Mouse (Mus musculus): Measurements from ENCODE around the gene Gpcpd1.

Gene Gpcpd1

GRCm38 (mm10) chr2:132586006-132586405, 1.5 kb downstream of the Gpcpd1 start:
- DNase-seq (ENCODE audit: low read depth, low spot score), result no peak

GRCm38 (mm10) chr2:132584191-132584590, 3.3 kb downstream of the Gpcpd1 start:
- DNase-seq (ENCODE audit: low read depth, low spot score), result no peak

GRCm38 (mm10) chr2:132583126-132583525, 4.4 kb downstream of the Gpcpd1 start:
- no peak for DNase-seq (ENCODE audit: low read depth, low spot score)

DNA sequence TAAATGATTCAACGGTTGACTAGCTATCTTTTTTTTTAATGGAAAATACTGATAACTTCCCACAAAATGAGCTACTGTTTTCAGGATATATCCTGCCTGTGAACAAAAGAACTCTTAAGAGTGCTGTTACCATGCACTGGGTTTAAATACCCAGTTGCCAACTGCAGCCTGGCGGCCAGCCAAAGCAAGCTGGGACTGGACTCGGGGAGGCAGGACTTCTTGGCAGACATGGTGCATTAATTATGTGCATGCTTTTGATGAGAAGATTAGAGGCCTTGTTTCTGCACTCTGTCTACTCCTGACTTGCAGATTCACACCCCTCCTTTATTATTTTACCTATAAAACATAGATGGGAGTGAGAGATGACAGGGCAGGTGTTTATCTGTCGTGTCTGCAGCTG, 5.3 kb downstream of the Gpcpd1 start:
- DNase-seq (ENCODE audit: low read depth, low spot score), result no peak

- DNase-seq (ENCODE audit: low read depth, low spot score), result no peak
Observed at GRCm38 (mm10) chr2:132579689-132580088, 7.8 kb downstream of the Gpcpd1 start.

DNA sequence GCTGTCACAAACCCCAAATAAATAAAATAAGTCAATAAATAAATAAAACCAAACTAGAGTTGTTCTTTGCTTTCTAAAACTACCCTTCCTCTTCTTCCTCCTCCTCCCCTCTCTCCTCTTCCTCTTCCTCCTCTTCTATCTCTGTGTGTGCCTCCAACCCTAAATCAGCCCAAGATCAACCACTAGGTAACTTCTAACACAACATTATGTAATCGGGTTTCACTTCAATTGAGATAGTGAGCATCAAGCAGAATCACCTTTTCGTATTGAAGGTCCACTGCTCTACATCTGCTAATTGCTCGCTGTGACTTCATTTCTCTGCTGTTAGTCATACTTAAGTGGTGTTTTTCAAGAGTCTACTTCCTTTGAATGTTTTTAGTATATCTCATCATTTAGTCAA, 8.8 kb downstream of the Gpcpd1 start:
- DNase-seq (ENCODE audit: low read depth, low spot score), result no peak

DNA sequence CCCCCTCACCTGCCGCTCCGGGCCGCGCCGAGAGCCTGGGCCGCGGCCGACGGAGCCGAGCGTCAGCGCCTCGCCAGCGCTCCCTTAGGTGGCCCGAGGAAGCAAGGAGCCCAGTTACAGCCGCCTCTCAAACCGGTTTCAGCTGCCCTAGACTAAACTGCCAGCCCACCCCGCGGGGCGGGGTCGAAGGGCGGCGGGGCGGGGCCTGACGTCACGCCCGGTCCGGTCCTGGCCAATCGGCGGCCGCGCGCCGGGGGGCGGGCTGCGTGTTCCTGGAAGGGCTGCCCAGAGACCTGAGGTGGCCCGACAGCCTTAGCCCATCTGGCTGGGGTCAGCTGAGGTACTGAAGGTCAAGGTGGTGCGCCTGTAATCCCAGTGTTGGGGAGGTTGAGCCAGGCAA, 9.5 kb downstream of the Gpcpd1 start:
- DNase-seq (ENCODE audit: low read depth, low spot score), result peak; percentile 91

DNA sequence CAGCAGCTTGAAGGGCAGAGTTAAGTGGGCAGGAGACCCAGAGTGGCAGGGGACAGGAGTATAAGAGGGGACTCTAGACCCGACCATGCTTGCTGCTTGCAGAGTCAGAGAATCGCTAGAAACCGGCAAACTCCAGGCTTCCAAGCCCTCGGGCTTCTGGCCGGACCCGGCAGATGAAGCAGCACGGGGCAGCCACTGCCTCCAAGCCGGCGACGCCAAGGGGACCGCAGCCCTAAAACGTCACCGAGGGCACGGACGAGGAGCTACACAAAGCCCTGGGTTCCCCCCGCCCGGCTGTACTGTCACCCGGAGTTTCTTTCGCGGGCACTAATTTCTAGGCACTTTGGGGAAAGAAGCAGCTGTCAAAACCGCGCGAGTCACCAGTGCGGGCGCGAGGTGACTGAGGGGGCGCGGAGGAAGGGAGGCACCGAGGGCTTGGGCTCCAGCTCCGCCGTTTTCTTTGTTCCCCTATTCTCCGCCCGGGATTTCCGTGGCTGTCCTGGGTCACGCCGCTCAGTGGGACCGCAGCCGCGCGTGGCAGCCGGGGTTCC, 10.0 kb downstream of the Gpcpd1 start:
- DNase-seq (ENCODE audit: low read depth, low spot score), result peak; percentile 35

GRCm38 (mm10) chr2:132576522-132577135, 10.9 kb downstream of the Gpcpd1 start:
- no peak for DNase-seq (ENCODE audit: low read depth, low spot score)

DNA sequence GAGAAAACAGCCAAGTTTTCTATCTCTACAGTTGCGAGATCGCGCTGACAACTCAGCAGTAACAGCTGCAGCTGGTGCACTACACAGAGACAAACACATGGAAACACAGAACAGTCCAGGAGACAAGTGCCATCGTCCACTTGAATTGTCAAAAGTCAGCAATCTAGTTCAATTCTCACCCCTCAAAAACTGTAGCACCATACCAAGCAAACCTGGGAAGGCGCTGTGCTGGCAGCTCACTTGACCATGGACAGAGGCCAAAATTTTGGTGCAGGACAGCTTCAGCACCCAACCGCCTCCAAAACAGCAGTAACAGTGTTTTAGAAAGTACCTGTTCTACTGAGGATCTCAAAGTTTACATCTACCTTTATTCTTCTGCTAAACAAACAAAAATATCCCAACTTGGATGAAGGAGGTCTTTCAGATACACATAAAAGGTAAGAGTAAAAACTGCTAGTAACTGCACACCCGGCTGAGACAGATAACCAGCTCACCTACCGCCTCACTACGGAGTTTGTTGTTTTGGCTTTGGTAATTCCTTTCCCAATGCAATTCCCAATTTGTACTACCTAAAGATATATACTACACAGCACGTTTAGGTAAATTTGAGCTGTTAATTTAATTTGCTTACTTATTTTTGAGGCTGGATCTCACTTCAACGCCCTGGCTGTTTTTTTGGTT, 11.6 kb downstream of the Gpcpd1 start:
- DNase-seq (ENCODE audit: low read depth, low spot score), result no peak

DNA sequence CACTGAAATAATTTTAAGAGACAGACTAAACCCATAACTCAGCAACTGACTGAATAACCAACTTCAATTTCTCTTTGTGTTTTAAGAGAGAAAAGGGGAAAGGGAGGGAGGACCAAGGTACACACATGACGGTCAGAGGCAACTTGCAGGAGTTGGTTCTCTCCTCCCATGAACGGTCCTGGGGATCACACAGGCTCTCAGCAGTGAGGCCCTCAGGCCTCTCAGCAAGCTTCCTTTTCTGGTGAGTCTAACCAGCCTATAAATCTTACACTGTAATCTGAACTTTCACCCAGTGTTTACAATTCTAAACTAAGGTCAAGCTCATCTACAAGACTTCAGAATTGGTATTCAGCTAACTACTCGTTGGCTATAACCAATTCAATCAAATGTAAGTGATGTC, 12.3 kb downstream of the Gpcpd1 start:
- no peak for DNase-seq (ENCODE audit: low read depth, low spot score)

- DNase-seq (ENCODE audit: low read depth, low spot score), result no peak
Observed at GRCm38 (mm10) chr2:132573280-132573679, 14.2 kb downstream of the Gpcpd1 start.

GRCm38 (mm10) chr2:132572651-132573050, 14.9 kb downstream of the Gpcpd1 start:
- DNase-seq (ENCODE audit: low read depth, low spot score), result no peak

GRCm38 (mm10) chr2:132571301-132571700, 16.2 kb downstream of the Gpcpd1 start:
- no peak for DNase-seq (ENCODE audit: low read depth, low spot score)

GRCm38 (mm10) chr2:132570869-132571268, 16.7 kb downstream of the Gpcpd1 start:
- no peak for DNase-seq (ENCODE audit: low read depth, low spot score)

DNA sequence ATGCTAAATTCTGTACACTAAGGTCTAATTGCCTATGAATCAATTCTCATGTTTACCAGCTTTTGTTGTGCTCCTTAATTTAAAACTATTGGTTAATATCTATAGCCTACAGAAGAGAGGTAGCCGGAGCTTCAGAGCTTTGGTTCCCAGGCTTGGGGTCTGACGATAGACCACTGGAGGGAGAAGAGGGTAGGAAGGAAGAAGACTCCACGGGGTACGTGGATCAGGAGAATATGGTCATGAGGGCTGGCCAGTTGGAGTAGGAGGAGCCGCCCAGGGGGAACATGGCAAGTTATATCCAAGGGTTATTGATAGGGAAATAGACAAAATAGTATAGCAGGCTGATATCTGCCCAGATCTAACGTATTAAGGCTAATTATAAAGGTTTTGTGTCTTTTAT, 17.8 kb downstream of the Gpcpd1 start:
- DNase-seq (ENCODE audit: low read depth, low spot score), result no peak

GRCm38 (mm10) chr2:132567414-132567813, 20.1 kb downstream of the Gpcpd1 start:
- DNase-seq (ENCODE audit: low read depth, low spot score), result no peak

GRCm38 (mm10) chr2:132561860-132562259, 25.7 kb downstream of the Gpcpd1 start:
- no peak for DNase-seq (ENCODE audit: low read depth, low spot score)

- DNase-seq (ENCODE audit: low read depth, low spot score), result no peak
Observed at GRCm38 (mm10) chr2:132527864-132528263, 59.7 kb downstream of the Gpcpd1 start.

DNA sequence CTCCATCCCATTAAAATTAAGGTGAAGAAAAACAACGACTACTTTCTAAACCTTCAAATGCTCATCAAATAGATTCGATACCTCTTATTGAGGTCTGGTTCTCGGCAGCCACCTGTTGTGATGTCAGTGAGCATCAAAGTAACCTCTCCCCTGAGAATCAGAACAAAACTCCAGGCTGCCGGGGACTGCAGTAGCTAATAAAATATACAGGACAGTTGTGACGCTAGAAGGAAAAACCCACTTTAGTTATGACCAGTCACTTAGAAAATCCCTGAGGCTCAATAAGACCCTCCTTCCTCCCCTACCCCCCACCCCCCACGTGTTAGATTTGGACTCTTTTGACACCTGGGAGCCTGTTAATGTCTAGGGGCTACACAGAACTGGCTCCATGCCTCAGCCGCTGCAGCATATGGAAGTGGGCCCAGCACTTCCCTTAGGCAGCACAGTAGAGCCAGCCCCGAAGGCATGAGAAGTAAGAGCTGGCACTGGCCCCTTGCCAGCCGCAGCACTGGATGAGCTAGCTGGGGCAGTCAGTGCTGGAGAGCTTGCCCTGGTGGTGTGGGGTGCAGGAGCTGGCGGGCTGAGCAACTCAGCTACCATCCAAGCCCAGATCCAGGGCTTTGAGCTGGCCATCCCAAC, 60.5 kb downstream of the Gpcpd1 start:
- DNase-seq (ENCODE audit: low read depth, low spot score), result no peak

GRCm38 (mm10) chr2:132526110-132526509, 61.4 kb downstream of the Gpcpd1 start:
- DNase-seq (ENCODE audit: low read depth, low spot score), result no peak

DNA sequence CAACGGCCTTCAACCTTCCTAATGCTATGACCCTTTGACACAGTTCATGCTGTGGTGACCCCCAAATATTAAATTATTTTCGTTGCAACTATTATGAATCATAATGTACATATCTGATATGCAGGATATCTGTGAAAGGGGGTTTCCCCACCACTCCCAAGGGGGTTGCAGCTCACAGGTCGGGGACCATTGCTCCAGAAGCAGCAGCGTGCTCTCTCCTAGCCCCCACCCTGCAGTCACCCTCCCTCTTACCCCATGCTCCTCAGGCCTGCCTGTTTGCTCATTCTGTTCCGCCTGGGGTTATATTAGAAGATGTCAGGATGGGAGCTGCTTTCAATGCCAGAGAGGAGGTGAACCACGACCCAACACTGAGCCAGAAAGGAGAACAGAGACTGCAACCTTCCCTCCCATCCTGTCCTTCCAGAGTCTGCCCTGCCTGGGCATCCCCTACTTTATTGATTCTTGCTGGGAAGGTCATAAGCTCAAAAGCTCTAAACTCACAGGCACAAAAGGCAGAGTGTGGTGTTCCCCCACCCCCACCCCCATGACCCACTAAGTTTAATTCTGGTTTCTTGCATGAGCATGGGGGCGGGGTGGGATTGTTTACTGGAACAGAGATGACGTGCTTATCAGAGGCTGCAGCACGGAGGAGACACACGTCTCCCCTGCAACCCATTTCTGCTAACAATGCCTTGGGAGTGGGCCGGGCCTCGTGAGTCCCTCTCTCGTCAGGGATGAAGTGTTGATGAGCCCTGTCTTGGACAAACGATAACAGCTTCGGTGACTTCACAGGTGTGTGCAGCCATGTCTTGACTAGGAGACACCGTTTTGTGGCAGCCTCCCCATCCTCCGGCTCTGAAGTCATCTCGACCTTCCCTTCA, 69.3 kb downstream of the Gpcpd1 start:
- no peak for DNase-seq (ENCODE audit: low read depth, low spot score)

Data from forelimb bud, embryonic 11.5 days (tissue).